Mouse (Mus musculus): ENCODE measurements around the gene Fam161b.
"Not testable (repeated sequence)": the region's sequence is repeated elsewhere in the genome, so short reads cannot be mapped to it uniquely, and the experiment has no call there.

Fam161b gene

DNA sequence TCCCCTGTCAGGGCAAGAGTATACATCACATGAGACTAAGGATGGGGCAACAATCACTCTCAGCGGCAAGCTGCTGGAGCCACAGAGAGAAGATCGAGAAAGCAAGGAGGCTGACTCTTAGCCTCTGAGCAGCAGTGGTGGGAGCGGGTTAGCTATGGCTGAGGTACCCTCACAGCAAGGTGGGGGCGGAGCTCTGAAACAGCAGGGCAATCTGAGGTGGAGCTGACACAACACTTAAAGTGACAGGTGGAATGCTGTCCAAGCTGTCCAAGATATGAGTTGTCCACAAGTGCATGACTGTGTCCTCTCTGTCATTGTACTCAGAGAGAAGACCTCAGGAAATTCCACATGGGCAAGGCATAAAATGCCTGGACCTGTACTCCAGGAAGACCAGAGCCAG, 20.7 kb upstream of the Fam161b start:
- DNase-seq (ENCODE audit: low spot score in 2 of 2): no peak

DNA sequence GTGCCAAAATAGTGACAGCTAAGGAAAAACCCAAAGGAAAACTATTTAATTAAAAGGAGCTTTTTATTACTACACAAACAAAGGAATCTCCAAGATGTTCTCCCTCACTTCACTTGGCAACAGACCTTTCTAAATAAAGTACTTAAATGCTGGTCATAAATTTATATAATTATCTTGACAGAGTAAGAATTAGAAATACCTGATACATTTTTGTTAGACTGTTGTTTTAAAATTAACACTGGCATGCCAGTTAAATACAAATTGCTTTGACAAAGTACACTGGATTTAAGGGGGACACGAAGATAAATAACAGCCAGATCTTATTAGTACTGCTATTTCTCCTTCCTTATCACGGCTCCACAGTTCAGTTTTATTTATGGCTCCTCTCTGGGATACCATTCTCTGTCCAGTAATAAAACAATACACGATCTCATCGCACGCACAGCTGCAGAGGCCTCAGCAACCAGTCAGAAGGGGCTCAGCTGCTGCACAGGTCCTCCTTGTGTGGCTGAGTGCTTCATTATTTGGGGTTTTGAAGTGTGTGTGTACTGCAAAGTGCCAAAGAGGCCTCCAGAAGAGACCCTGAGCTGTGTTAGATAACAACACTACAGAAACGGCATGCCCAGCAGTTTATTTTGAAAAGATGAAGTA, 12.3 kb upstream of the Fam161b start:
- no peak for DNase-seq (ENCODE audit: low spot score in 2 of 2)

DNA sequence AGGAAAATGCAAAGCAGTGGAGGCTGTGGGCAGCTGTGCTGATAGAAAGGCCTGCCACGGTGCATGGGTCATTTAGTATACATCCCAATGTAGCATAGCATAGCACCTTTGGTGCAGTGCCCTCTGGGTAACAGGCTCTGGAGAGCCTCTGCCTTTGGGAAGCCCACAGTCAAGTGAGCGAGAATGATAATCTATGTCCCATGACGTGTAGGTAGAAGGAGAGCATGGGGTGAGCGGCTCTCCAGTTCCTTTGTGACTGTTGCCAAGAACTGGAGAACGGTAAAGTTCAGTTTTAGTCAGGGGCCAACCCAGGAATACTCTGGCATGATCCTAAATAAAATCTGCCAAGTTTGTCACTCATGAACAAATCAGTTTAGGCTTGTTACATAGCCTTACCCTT, 10.0 kb upstream of the Fam161b start:
- no peak for DNase-seq (ENCODE audit: low spot score in 2 of 2)

DNA sequence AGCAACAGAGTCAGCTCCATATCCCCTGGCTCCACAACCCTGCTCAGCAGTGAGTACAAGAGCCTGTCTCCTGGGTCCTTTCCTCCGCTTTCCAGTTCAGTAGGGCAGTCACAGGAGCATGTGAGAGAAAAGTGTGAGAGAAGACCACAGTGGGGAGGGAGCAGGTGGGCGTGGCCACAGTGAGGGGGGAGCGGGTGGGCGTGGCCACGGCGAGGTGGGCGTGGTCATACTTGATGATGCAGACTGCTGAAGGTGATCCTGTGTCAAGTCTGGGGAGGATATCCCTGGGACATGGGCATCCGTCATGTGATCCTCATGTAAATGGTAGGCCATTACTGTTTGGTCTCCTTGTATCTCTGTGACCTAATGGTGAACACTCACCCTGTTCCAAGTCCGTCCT, 5.3 kb upstream of the Fam161b start:
- no peak for DNase-seq (ENCODE audit: low spot score in 2 of 2)

DNA sequence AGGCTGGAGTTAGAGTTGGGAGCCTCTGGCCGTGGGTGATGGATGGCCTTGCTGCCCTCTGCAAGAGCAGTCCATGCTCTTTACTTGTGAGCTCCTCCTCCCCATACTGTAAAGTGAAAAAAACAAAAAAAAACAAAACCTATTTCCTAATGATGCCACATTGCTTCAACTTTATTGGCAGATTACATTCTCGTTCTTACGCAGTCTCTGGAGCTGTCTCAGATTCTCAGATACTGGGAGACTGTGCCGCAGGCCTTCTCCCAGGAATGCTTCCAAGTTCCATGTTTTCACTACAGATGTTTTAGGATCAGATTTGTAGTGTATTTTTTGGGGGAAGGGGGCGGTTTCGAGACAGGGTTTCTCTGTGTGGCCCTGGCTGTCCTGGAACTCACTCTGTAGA, 3.5 kb upstream of the Fam161b start:
- DNase-seq (ENCODE audit: low spot score in 2 of 2): no peak

DNA sequence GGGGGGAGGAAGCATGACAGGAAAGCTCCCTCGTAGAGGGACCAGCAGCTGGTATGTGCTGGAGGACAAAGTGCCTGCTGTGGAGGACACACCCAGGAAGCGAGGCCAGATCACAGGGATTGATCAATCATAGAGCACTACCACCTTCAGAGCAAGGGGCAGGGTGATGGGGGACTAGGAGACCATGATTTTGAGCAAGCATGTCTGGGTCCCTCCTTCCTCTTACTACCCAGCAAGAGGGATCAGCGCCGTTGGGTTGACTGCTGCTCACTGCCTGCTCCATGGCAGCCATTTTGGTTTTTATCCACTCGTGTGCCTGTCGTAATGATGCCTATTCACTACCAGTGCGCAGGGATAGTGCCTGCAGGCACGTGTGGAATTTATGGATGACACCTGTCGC, 2.7 kb upstream of the Fam161b start:
- no peak for DNase-seq (ENCODE audit: low spot score in 2 of 2)

DNA sequence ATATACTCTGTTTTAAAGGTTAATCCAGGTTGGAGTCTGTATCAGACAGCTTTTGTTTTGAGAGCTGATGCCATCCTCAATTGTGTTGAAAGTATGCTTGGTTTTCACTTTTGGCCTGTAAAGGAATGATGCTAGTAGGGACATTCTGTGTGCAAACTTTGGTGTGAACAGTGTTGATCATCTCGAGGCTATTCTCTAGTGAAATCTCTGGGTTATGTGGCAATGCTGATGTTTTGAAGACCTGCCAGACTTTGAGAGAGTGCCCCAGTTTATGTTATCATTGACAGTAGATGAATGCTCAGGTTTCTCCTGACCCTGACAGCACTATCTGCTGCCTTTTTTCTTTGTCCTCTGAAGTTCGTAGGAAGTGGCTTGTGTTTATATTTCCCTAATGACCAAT, 1.2 kb upstream of the Fam161b start:
- no peak for DNase-seq (ENCODE audit: low spot score in 2 of 2)

DNA sequence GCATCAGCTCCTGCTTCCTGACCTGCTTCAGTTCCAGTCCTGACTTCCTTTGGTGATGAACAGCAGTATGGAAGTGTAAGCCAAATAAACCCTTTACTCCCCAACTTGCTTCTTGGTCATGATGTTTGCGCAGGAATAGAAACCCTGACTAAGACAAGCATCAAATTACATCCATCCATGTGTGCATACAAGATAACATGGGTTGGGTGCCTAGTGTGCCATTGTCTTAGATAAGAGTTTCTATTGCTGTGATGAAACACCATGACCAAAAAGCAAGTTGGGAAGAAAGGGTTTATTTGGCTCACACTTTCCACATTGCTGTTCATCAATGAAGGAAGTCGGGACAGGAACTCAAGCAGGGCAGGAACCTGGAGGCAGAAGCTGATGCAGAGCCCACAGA, 2.9 kb downstream of the Fam161b start:
- not testable (repeated sequence) for DNase-seq (ENCODE audit: low spot score in 2 of 2)

DNA sequence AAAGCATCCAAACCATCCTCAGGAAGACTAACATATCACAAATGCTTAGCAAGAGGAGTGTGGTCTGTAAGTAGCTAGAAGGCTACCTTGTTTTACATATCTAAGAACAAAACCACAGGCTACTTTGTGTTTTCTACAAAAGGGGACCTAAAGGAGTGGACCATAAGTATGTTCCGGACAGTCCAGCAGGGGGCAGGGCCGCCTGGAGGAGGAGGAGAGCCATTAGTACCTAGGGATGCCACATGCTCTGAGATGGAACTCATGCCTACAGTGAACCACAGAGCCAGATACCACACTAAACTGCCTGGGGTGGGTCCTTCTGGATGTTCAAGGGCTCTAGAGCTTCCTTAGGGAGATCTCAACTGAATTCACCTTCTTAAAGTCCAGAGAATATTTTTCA, 14.4 kb downstream of the Fam161b start:
- no peak for DNase-seq (ENCODE audit: low spot score in 2 of 2)

DNA sequence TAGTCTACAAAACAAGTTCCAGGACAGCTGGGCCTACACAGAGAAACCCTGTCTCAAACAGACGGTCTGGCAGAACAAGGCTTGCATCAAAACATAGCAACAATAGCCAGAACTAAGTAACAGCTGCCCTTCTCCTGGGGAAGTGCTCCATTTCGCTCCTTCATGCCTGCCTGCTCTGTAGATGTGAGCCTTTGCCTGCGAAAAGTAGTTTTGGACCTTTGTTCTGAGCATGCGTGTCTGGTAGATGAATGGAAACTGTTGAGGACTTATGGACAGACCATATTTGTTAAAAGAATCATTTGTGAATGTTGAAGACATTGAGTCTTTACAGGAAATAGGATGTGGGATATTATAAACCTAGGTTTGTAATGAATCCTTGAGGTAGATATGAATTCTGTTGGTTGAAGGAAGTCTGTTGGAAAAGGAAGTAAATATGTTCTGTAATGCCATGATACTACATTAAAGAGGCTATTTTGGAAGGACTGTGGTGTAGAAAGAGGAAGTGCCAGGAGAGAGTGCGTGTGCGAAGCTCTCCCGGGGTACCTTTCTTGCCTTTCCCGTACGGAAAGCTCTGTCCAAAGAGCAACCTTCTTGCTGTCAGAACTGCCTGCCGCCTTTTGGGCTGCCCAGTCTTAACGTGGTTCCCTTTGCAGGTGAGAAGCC, 24.5 kb downstream of the Fam161b start:
- no peak for DNase-seq (ENCODE audit: low spot score in 2 of 2)

DNA sequence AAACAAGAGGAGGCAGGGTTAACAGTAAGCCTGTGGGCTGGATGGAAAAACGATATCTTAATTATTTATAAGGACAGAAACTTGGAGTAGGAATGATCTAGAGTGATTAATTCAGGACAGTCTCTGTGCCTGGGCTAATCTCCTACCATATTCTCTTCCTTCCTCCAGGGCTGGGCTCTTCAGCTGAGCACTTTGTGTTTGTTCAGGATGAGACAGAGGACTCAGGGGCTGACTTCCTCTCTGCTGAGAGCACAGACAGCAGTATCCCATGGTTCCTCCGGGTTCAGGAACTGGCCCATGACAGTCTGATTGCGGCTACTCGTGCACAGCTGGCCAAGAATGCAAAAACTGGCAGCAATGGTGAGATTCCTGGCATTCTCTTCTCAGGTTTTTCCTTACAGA, 34.5 kb downstream of the Fam161b start:
- no peak for DNase-seq (ENCODE audit: low spot score in 2 of 2)

DNA sequence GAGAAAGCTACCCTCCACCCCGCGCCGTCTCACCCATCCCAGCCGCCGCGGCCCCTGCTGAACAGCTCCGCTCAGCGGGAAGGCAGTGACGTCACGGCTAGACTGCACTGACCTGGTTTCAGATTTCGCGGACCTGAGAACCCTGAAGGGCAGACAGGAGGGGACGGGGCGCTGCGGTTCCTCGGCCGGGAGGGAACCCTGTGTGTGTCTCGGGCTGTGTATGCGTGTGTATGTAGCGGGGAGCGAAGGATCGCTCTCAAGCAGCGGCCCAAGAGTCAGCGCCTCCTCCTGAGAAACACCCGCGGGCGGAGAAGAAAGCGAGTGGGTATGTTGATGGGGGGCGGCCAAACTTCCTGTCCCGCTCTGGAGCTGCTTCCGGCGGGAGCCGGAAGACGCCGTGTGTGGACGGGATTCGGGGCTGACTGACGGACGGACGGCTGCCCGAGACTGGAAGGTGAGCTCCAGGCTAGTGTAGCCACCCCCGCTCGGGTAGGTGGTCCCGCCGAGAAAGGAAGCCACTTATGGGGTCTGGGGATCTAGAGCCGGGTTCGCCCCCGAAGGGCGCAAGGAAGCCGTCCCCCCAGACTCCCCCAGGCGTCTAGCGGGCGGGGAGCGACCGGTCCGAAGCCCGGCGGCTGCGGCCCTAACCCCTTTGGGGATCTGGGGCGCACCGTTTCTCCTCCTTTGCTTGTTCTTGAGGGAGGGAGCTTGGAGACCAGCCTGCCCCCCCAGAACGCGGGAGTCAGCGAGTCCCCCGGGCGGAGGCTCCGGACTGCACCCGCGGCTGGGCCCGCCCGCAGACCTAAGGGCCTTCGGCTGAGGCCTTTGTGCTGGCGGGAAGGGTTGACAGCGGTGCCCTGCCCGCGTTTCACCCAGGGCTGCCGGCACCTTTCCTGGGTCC, 44.7 kb downstream of the Fam161b start, which contains the start of gene Zfp410:
Zfp410 (plus strand) TSS at position 132 of the 901 bp plus-strand sequence.
- peak; percentile 66 to 74 for DNase-seq (ENCODE audit: low spot score in 2 of 2)

DNA sequence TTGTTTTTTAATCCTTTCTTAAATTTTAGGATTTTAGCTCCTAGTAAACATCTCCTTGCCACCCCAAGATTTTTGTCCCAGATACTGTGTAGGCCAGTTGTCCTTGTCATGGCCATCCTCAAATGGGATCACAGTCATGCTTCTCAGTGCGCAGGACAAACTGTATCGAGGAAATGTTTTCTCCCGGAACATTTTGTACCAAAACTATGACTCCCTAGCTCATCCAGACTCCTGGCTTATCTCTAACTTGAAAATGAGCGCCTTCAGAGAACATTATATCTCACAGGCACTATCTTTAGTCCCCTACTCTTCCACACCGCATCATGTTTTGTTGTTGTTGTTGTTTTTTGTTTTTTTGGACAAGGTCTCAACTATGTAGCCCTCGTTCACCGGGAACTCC, 45.6 kb downstream of the Fam161b start:
- DNase-seq (ENCODE audit: low spot score in 2 of 2): no peak

DNA sequence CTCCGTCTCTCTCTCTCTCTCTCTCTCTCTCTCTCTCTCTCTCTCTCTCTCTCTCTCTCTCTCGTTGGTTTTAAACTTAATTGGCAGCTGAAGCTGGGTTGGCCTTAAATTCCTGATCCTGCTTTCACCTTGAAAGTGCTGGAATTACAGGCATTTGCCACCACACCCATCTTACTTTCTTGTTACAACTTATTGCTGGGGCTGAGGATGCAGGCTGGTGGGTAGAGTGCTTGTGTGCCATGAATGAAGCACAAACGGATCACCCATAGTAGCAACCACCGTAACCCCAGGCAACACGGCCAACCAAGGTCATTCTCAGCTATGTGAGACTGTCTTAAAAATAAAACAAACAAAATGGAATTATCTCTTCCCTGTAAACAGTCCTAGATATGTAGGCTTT, 50.3 kb downstream of the Fam161b start:
- DNase-seq (ENCODE audit: low spot score in 2 of 2): no peak

DNA sequence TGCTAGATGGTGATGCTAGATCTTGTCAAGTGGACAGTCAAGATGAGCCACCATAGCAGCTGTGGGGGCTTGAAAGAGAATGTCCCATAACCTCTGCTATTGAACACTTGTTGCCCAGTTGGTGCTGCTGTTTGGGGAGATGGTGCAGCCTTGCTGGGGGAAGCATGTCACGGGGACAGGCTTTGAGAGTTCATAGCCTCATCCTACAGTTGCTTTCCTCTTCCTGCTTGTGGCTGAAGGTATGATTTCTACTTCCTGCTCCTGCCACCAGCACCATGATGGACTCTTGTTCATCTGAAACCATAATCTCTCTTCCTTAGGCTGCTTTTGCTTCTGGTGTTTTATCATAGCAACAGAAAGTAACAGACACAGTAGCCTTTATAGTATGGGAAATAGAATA, 57.1 kb downstream of the Fam161b start:
- DNase-seq (ENCODE audit: low spot score in 2 of 2): no peak

DNA sequence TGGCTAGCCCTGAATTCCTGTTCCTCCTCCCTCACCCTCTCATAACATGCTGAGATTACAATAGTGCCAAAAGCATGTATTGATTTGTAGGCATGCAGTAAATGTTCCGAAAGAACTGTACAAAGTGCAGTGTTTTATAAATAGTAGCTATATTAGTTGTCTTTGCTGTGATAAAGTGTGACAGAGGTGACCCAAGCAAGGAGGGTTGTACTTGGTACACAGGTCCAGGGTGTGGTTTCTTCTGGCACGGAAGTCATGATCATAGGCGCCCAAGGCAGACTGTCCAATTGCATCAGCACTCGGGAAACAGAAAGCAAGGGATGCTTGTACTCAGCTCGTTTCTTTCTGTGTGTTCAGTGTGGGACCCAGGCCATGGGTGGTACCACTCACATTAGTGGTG, 57.5 kb downstream of the Fam161b start:
- no peak for DNase-seq (ENCODE audit: low spot score in 2 of 2)

DNA sequence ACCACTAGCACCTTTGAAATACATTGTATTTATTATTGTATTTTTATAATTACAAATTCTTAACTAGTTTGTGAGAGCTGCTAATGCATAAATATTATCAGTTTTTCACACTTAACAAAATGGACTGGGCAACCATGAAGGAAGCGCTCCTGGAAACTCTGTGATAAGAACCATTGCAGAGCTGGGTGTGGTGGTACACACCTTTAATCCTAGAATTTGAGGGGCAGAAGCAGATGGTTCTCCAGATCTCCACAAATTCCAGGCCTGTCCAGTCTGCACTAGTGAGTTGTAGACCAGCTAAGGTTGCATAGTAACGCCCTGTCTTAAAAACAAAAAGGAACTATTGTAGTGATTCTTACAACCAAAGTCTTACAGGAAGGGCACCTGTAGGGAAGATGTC, 62.4 kb downstream of the Fam161b start:
- DNase-seq (ENCODE audit: low spot score in 2 of 2): no peak

DNA sequence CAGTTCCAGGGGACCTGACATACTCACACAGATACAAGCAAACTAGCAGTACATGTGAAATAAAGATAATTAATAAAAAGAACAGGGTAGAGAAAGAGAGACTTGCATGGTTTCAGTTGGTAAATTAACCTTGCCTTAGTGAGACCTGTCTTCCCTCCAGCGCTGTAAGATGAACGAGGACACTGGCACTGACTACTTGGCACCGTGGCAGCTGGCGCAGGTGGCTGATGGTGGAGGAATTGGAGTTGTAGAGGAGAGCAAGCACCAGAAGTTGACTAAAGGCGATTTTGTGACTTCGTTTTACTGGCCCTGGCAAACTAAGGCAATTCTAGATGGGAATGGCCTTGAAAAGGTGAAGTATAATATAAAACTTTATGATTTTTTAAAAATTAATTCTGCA, 63.8 kb downstream of the Fam161b start:
- no peak for DNase-seq (ENCODE audit: low spot score in 2 of 2)

All from frontal cortex, postnatal 25 days (tissue).